Mouse (Mus musculus) myocyte (in vitro differentiated cells): ENCODE data around the gene Gabrb1. TPM values are rescaled to one million over a fixed set of nuclear protein-coding genes. Genes with fewer than 3 reads are reported as not detected.

Experiments
- H3K27me3 ChIP-seq: one replicate; pipeline ENCODE4 v1.6.1; 2011; ENCODE audit not compliant: control insufficient read depth, insufficient read depth, insufficient read length
- H3K36me3 ChIP-seq: one replicate; pipeline ENCODE4 v1.6.1; 2011; ENCODE audit not compliant: control insufficient read depth, insufficient read depth
- H3K4me2 ChIP-seq: one replicate; pipeline ENCODE4 v1.6.1; 2011; ENCODE audit warnings: low read depth, control low read depth
- H3K4me3 ChIP-seq: one replicate; pipeline ENCODE4 v1.5.1; 2011; ENCODE audit warnings: mild to moderate bottlenecking, control low read depth, moderate library complexity
- H3K79me2 ChIP-seq: one replicate; pipeline ENCODE4 v1.6.1; 2011; ENCODE audit not compliant: control insufficient read depth, insufficient read depth
- H3ac ChIP-seq: one replicate; pipeline ENCODE4 v1.6.1; 2011; ENCODE audit not compliant: control insufficient read depth, insufficient read length
- CEBPB ChIP-seq: IDR thresholded peaks from 2 replicates; pipeline ENCODE4 v1.6.1; 2011; ENCODE audit warnings: mild to moderate bottlenecking, moderate library complexity; ENCODE audit not compliant: poor library complexity, insufficient read depth, severe bottlenecking
- E2F4 ChIP-seq: IDR thresholded peaks from one replicate; pipeline ENCODE4 v1.6.1; 2011; ENCODE audit warnings: mild to moderate bottlenecking, control low read depth, moderate library complexity; ENCODE audit not compliant: insufficient read depth
- MAX ChIP-seq: IDR thresholded peaks from one replicate; pipeline ENCODE4 v1.6.1; 2011; ENCODE audit warnings: low read depth, mild to moderate bottlenecking, control low read depth
- MYOD1 ChIP-seq, 3 experiments: IDR thresholded peaks; one replicate each; pipeline ENCODE4 v1.6.1; 2011; ENCODE audit warnings: control low read depth in 2 of 3, low read depth in 2 of 3, mild to moderate bottlenecking in 2 of 3, moderate library complexity in 1 of 3; ENCODE audit not compliant: insufficient read length in 2 of 3, control insufficient read depth in 1 of 3
- MYOG ChIP-seq, 3 experiments: IDR thresholded peaks; one replicate each; pipeline ENCODE4 v1.6.1; 2011; ENCODE audit warnings: control low read depth in 2 of 3, low read depth in 2 of 3, mild to moderate bottlenecking in 2 of 3; ENCODE audit not compliant: insufficient read length in 2 of 3, control insufficient read depth in 1 of 3, insufficient read depth in 1 of 3
- POLR2A ChIP-seq: IDR thresholded peaks from one replicate; pipeline ENCODE4 v1.6.1; 2011; ENCODE audit warnings: low read depth, mild to moderate bottlenecking, control low read depth, moderate library complexity; ENCODE audit not compliant: insufficient read length
- POLR2AphosphoS2 ChIP-seq: IDR thresholded peaks from one replicate; pipeline ENCODE4 v1.6.1; 2011; ENCODE audit warnings: low read depth, control low read depth; ENCODE audit not compliant: insufficient read length
- REST ChIP-seq: IDR thresholded peaks from one replicate; pipeline ENCODE4 v1.6.1; 2011; ENCODE audit warnings: mild to moderate bottlenecking, control low read depth, moderate library complexity; ENCODE audit not compliant: insufficient read depth, insufficient read length
- SRF ChIP-seq: IDR thresholded peaks from one replicate; pipeline ENCODE4 v1.6.1; 2011; ENCODE audit warnings: low read depth; ENCODE audit not compliant: control insufficient read depth, insufficient read length
- TCF12 ChIP-seq: IDR thresholded peaks from one replicate; pipeline ENCODE4 v1.6.1; 2011; ENCODE audit warnings: mild to moderate bottlenecking, control low read depth; ENCODE audit not compliant: poor library complexity, insufficient read depth, severe bottlenecking
- TCF3 ChIP-seq: IDR thresholded peaks from one replicate; pipeline ENCODE4 v1.6.1; 2011; ENCODE audit warnings: low read depth, control low read depth; ENCODE audit not compliant: insufficient read length
- USF1 ChIP-seq: IDR thresholded peaks from one replicate; pipeline ENCODE4 v1.6.1; 2011; ENCODE audit warnings: low read depth, mild to moderate bottlenecking, control low read depth, moderate library complexity
- polyA plus RNA-seq: library from polyadenylated mRNA; unstranded; fragments of >200 nt; fragmentation: generic; extraction: Trizol; gene quantifications from one replicate; pipeline ENCODE4 v1.2.1, GENCODE M21; 2012; ENCODE audit warnings: missing spikeins

Gene Gabrb1
- polyA plus RNA-seq, 1 experiment, result 0.01 TPM

DNA sequence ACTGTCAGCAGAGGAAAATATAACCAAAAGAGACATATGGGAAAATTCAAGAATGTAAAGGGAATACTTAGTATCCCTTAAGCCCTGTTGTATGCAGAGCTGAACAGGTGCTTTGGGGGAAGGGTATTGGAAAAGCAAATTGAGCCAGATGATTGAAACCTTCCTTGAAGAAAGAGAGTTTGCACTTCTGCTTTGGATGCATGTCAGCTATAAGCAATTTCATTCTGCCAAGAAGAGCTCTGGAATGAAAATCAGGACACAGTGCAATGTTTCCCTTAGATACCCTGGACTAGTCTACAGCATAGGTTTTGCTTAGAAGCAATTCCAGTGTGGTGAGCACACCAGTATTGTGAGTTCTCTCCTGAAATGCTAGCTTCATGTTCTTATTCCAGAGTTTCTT, 170.4 kb downstream of the Gabrb1 start:
- Histone ChIP-seq H3K27me3 (no peaks in the 10 kb centered on the region), H3K4me3 (no peak overlapping the region), H3K79me2 (no peaks in the 10 kb centered on the region), H3ac (no peak overlapping the region), H3K4me2 (no peak overlapping the region), H3K36me3 (no peaks in the 10 kb centered on the region)
- TF ChIP-seq USF1 (no peak), POLR2A (no peak), MAX (no peak), CEBPB (no peak), TCF12 (no peak)

- H3K4me2 ChIP-seq, result no peak overlapping the region
- no peaks in the 10 kb centered on the region for H3K36me3 ChIP-seq
- H3K27me3 ChIP-seq, result no peaks in the 10 kb centered on the region
- no peak overlapping the region for H3K4me3 ChIP-seq
- H3K79me2 ChIP-seq, result no peaks in the 10 kb centered on the region
- TF ChIP-seq POLR2AphosphoS2 (no peak), SRF (no peak), TCF12 (no peak), CEBPB (no peak), E2F4 (no peak), POLR2A (no peak), MAX (no peak)
- no peak overlapping the region for H3ac ChIP-seq
Measured at GRCm38 (mm10) chr5:71828996-71829395, 171.1 kb downstream of the Gabrb1 start.

DNA sequence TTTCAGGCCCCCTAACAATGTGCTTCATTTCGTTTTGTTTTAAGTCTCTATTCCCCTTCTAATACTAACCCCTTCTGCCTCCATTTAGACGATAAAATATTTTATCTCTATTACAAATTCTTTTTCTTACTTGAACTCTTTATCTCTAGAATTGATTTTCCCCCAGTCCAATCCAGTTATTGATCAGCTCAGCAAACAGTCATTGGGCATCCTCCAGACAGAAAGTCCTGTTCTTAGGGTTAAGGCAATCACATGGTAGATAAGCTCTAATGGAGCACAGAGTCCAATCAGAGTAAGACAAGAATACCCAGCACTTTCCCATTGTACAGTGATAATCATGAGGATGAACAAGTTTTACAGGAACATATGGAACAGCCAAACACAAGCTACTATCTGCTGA, 172.4 kb downstream of the Gabrb1 start:
- H3K36me3 ChIP-seq, result no peaks in the 10 kb centered on the region
- H3K4me3 ChIP-seq, result no peak overlapping the region
- no peaks in the 10 kb centered on the region for H3K79me2 ChIP-seq
- H3ac ChIP-seq, result no peak overlapping the region
- H3K4me2 ChIP-seq, result no peak overlapping the region
- H3K27me3 ChIP-seq, result no peaks in the 10 kb centered on the region
- TF ChIP-seq REST (no peak), USF1 (no peak), MAX (no peak), TCF3 (no peak), MYOD1 (IDR thresholded peaks at IDR 0.05; ENCODE audit: control insufficient read depth in 1 of 3, insufficient read length in 2 of 3, low read depth in 2 of 3) (no peak), E2F4 (no peak), SRF (no peak), POLR2A (no peak)

DNA sequence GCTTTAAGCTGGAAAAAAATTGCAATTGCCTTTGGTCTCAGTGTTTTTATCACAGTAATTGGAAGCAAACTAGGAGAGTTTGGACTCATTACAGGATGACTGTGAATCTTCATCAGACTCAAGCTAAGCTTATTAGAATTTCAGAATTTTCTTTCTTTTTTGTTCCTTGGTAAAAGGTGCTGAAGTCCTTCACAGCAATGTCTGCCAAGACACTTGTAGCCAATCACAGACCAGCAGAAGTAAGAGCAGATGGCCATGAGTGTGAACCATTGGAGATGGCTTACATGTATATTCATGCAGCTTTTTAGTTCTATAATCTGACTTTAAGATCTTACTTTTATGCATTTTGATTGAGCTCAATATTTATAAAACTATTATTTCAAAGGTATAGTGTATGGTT, 184.3 kb downstream of the Gabrb1 start:
- H3K79me2 ChIP-seq, result no peaks in the 10 kb centered on the region
- H3K36me3 ChIP-seq, result no peaks in the 10 kb centered on the region
- H3K4me2 ChIP-seq, result no peak overlapping the region
- no peaks in the 10 kb centered on the region for H3K27me3 ChIP-seq
- TF ChIP-seq REST (no peak), POLR2AphosphoS2 (no peak), TCF3 (no peak), CEBPB (no peak), E2F4 (no peak)
- no peak overlapping the region for H3ac ChIP-seq
- no peak overlapping the region for H3K4me3 ChIP-seq

DNA sequence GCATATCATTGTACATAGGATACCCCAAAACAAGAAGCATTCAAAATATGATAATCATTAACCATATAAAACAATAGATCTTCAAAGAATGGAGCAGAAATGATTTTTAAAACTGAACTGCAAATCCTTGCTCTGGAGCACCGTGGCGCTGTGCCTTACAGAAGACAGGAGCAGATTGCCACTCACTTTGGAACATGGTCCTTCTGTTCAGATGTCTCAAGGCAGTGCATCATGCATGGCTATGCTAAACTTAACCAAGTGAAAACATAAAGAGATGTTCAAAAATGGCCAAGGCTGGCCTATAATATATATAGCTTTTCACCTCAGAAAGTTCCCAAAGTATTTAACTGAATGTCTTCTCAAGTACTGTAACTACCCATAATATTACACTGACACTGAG, 240.3 kb downstream of the Gabrb1 start:
- no peaks in the 10 kb centered on the region for H3K36me3 ChIP-seq
- no peak overlapping the region for H3ac ChIP-seq
- H3K27me3 ChIP-seq, result no peaks in the 10 kb centered on the region
- H3K4me2 ChIP-seq, result no peak overlapping the region
- H3K4me3 ChIP-seq, result no peak overlapping the region
- TF ChIP-seq SRF, result no peak
- no peak for TF ChIP-seq TCF12
- no peak for TF ChIP-seq USF1
- no peak for TF ChIP-seq MYOG (IDR thresholded peaks at IDR 0.05; ENCODE audit: control insufficient read depth in 1 of 3, insufficient read depth in 1 of 3, insufficient read length in 2 of 3, low read depth in 2 of 3)
- no peak for TF ChIP-seq MYOD1 (IDR thresholded peaks at IDR 0.05; ENCODE audit: control insufficient read depth in 1 of 3, insufficient read length in 2 of 3, low read depth in 2 of 3)
- no peak for TF ChIP-seq TCF3
- TF ChIP-seq MAX, result no peak
- TF ChIP-seq REST, result no peak
- TF ChIP-seq POLR2A, result no peak
- no peak for TF ChIP-seq CEBPB
- TF ChIP-seq E2F4, result no peak
- no peak for TF ChIP-seq POLR2AphosphoS2
- H3K79me2 ChIP-seq, result no peaks in the 10 kb centered on the region
